Mouse (Mus musculus) forebrain, embryonic 13.5 days (tissue): ENCODE results near the gene Dlg2. TPM values are rescaled to one million over a fixed set of nuclear protein-coding genes. Genes with fewer than 3 reads are reported as not detected.

Source experiments
- ATAC-seq: fragments of 200-750 bp; cut with Nextera tagmentation; 2 replicates; pipeline ENCODE4 v1.8.0; 2017
- H3K27ac ChIP-seq: fragments of 300-500 bp; sonication (generic); 2 replicates; pipeline ENCODE4 v1.5.1; 2015; ENCODE audit warnings: inconsistent platforms, mild to moderate bottlenecking, moderate library complexity
- H3K27me3 ChIP-seq: fragments of 300-500 bp; sonication (generic); 2 replicates; pipeline ENCODE4 v1.6.1; 2015; ENCODE audit warnings: mild to moderate bottlenecking, inconsistent platforms
- H3K36me3 ChIP-seq: fragments of 300-500 bp; sonication (generic); 2 replicates; pipeline ENCODE4 v1.6.1; 2015; ENCODE audit warnings: mild to moderate bottlenecking, inconsistent platforms; ENCODE audit not compliant: poor library complexity, severe bottlenecking
- H3K4me1 ChIP-seq: fragments of 300-500 bp; sonication (generic); 2 replicates; pipeline ENCODE4 v1.6.1; 2015; ENCODE audit warnings: inconsistent platforms
- H3K4me2 ChIP-seq: fragments of 300-500 bp; sonication (generic); 2 replicates; pipeline ENCODE4 v1.6.1; 2015; ENCODE audit warnings: inconsistent platforms, mild to moderate bottlenecking, moderate library complexity
- H3K4me3 ChIP-seq: fragments of 300-500 bp; sonication (generic); 2 replicates; pipeline ENCODE4 v1.5.1; 2015; ENCODE audit warnings: mild to moderate bottlenecking, inconsistent platforms
- H3K9ac ChIP-seq: fragments of 300-500 bp; sonication (generic); 2 replicates; pipeline ENCODE4 v1.6.1; 2015; ENCODE audit warnings: mild to moderate bottlenecking, inconsistent platforms
- H3K9me3 ChIP-seq: fragments of 300-500 bp; sonication (generic); replicated peaks from 2 replicates; pipeline ENCODE4 v1.6.1; 2016; ENCODE audit warnings: inconsistent platforms
- WGBS: fragments of 180-500 bp; shearing (Covaris S2); methylation state at CpG from one replicate; pipeline ENCODE4 v1.1.7; 2015; 5-methylcytosine and 5-hydroxymethylcytosine counted together
- polyA plus RNA-seq: library from polyadenylated mRNA; unstranded; fragments of >200 nt; fragmentation: Nextera tagmentation; extraction: Ambion mirVana; gene quantifications from 2 replicates; pipeline ENCODE4 v1.2.1, GENCODE M21; 2015

Gene Dlg2
- polyA plus RNA-seq, 1 experiment from 2014 or later, result 10.1 TPM

- Histone ChIP-seq H3K27ac (no peak overlapping the region), H3K9me3 (no peaks in the 10 kb centered on the region), H3K9ac (no peak overlapping the region), H3K4me3 (no peak overlapping the region), H3K4me2 (no peak overlapping the region), H3K4me1 (no peaks in the 10 kb centered on the region), H3K36me3 (no peaks in the 10 kb centered on the region), H3K27me3 (no peaks in the 10 kb centered on the region)
- ATAC-seq, result no peak
- WGBS, result 29% methylated on average over 1 of the region's 1 CpGs
Measured at GRCm38 (mm10) chr7:91876831-91877230, 1400.4 kb downstream of the Dlg2 start.

- Histone ChIP-seq H3K9ac (no peak overlapping the region), H3K36me3 (no peaks in the 10 kb centered on the region), H3K27ac (no peak overlapping the region), H3K4me1 (no peaks in the 10 kb centered on the region), H3K27me3 (no peaks in the 10 kb centered on the region), H3K4me3 (no peak overlapping the region), H3K9me3 (no peaks in the 10 kb centered on the region), H3K4me2 (no peak overlapping the region)
- WGBS, result 92% methylated on average over 2 of the region's 2 CpGs
- ATAC-seq, result no peak
Measured at GRCm38 (mm10) chr7:91877804-91878203, 1401.3 kb downstream of the Dlg2 start.

GRCm38 (mm10) chr7:91886336-91886735 lies 1409.9 kb downstream of the Dlg2 start:
- ATAC-seq, result no peak
- WGBS, result 94% methylated on average over 10 of the region's 10 CpGs
- H3K4me3 ChIP-seq, result no peak overlapping the region
- no peak overlapping the region for H3K9ac ChIP-seq
- no peaks in the 10 kb centered on the region for H3K4me1 ChIP-seq
- no peak overlapping the region for H3K4me2 ChIP-seq
- H3K9me3 ChIP-seq, result no peaks in the 10 kb centered on the region
- no peak overlapping the region for H3K27ac ChIP-seq
- no peaks in the 10 kb centered on the region for H3K27me3 ChIP-seq
- no peaks in the 10 kb centered on the region for H3K36me3 ChIP-seq

- H3K27me3 ChIP-seq, result no peaks in the 10 kb centered on the region
- H3K9me3 ChIP-seq, result no peaks in the 10 kb centered on the region
- no peaks in the 10 kb centered on the region for H3K36me3 ChIP-seq
- H3K4me3 ChIP-seq, result no peak overlapping the region
- H3K4me1 ChIP-seq, result no peaks in the 10 kb centered on the region
- no peak overlapping the region for H3K27ac ChIP-seq
- no peak for ATAC-seq
- no peak overlapping the region for H3K4me2 ChIP-seq
- no peak overlapping the region for H3K9ac ChIP-seq
- 83% methylated on average over 8 of the region's 8 CpGs for WGBS
Measured at GRCm38 (mm10) chr7:91893991-91894390, 1417.5 kb downstream of the Dlg2 start.

- Histone ChIP-seq H3K4me2 (no peak overlapping the region), H3K9me3 (no peaks in the 10 kb centered on the region), H3K4me3 (no peak overlapping the region), H3K27me3 (no peaks in the 10 kb centered on the region), H3K9ac (no peak overlapping the region), H3K36me3 (no peaks in the 10 kb centered on the region), H3K4me1 (no peaks in the 10 kb centered on the region), H3K27ac (no peak overlapping the region)
- ATAC-seq, result no peak
- WGBS, result 57% methylated on average over 2 of the region's 2 CpGs
Measured at GRCm38 (mm10) chr7:91896935-91897334, 1420.5 kb downstream of the Dlg2 start.

- Histone ChIP-seq H3K4me3 (no peak overlapping the region), H3K27me3 (no peaks in the 10 kb centered on the region), H3K36me3 (no peaks in the 10 kb centered on the region), H3K9me3 (no peaks in the 10 kb centered on the region), H3K27ac (no peak overlapping the region), H3K4me2 (no peak overlapping the region), H3K4me1 (no peaks in the 10 kb centered on the region), H3K9ac (no peak overlapping the region)
- no peak for ATAC-seq
- 81% methylated on average over 2 of the region's 2 CpGs for WGBS
Measured at GRCm38 (mm10) chr7:91897509-91897908, 1421.0 kb downstream of the Dlg2 start.

- H3K27ac ChIP-seq, result no peak overlapping the region
- no peak overlapping the region for H3K4me2 ChIP-seq
- no peaks in the 10 kb centered on the region for H3K27me3 ChIP-seq
- WGBS, result 87% methylated on average over 2 of the region's 2 CpGs
- H3K4me3 ChIP-seq, result no peak overlapping the region
- no peak overlapping the region for H3K9ac ChIP-seq
- no peak for ATAC-seq
- no peaks in the 10 kb centered on the region for H3K36me3 ChIP-seq
- no peaks in the 10 kb centered on the region for H3K4me1 ChIP-seq
- H3K9me3 ChIP-seq, result no peaks in the 10 kb centered on the region
Measured at GRCm38 (mm10) chr7:91902503-91902902, 1426.0 kb downstream of the Dlg2 start.

- Histone ChIP-seq H3K9me3 (no peaks in the 10 kb centered on the region), H3K36me3 (no peaks in the 10 kb centered on the region), H3K27ac (no peak overlapping the region), H3K9ac (no peak overlapping the region), H3K4me1 (no peaks in the 10 kb centered on the region), H3K4me2 (no peak overlapping the region), H3K27me3 (no peaks in the 10 kb centered on the region), H3K4me3 (no peak overlapping the region)
- 75% methylated on average over 3 of the region's 3 CpGs for WGBS
- ATAC-seq, result no peak
Measured at GRCm38 (mm10) chr7:91916809-91917208, 1440.3 kb downstream of the Dlg2 start.

- H3K27me3 ChIP-seq, result no peaks in the 10 kb centered on the region
- H3K27ac ChIP-seq, result no peak overlapping the region
- 79% methylated on average over 3 of the region's 3 CpGs for WGBS
- no peak for ATAC-seq
- no peaks in the 10 kb centered on the region for H3K9me3 ChIP-seq
- H3K4me3 ChIP-seq, result no peak overlapping the region
- H3K4me1 ChIP-seq, result no peaks in the 10 kb centered on the region
- H3K9ac ChIP-seq, result no peak overlapping the region
- H3K36me3 ChIP-seq, result no peaks in the 10 kb centered on the region
- no peak overlapping the region for H3K4me2 ChIP-seq
Measured at GRCm38 (mm10) chr7:91919099-91919498, 1442.6 kb downstream of the Dlg2 start.

- H3K9ac ChIP-seq, result no peak overlapping the region
- H3K4me2 ChIP-seq, result no peak overlapping the region
- H3K4me3 ChIP-seq, result no peak overlapping the region
- H3K36me3 ChIP-seq, result no peaks in the 10 kb centered on the region
- no peak overlapping the region for H3K27ac ChIP-seq
- no peaks in the 10 kb centered on the region for H3K27me3 ChIP-seq
- no peaks in the 10 kb centered on the region for H3K9me3 ChIP-seq
- no peaks in the 10 kb centered on the region for H3K4me1 ChIP-seq
- 54% methylated on average over 3 of the region's 3 CpGs for WGBS
- no peak for ATAC-seq
Measured at GRCm38 (mm10) chr7:91919738-91920137, 1443.3 kb downstream of the Dlg2 start.

GRCm38 (mm10) chr7:91934881-91935597 lies 1458.6 kb downstream of the Dlg2 start:
- Histone ChIP-seq H3K4me1 (no peaks in the 10 kb centered on the region), H3K27me3 (no peaks in the 10 kb centered on the region), H3K4me2 (no peak overlapping the region), H3K4me3 (no peak overlapping the region), H3K36me3 (no peaks in the 10 kb centered on the region), H3K9me3 (no peaks in the 10 kb centered on the region), H3K27ac (no peak overlapping the region), H3K9ac (no peak overlapping the region)
- 72% methylated on average over 12 of the region's 12 CpGs for WGBS
- peak; percentile 77 for ATAC-seq

GRCm38 (mm10) chr7:91936193-91936592 lies 1459.7 kb downstream of the Dlg2 start:
- Histone ChIP-seq H3K4me3 (no peak overlapping the region), H3K9ac (no peak overlapping the region), H3K4me1 (no peaks in the 10 kb centered on the region), H3K4me2 (no peak overlapping the region), H3K27ac (no peak overlapping the region), H3K9me3 (no peaks in the 10 kb centered on the region), H3K36me3 (no peaks in the 10 kb centered on the region), H3K27me3 (no peaks in the 10 kb centered on the region)
- WGBS, result 45% methylated on average over 2 of the region's 2 CpGs
- ATAC-seq, result peak; percentile 51; the same call in 1 of the 2 replicates

GRCm38 (mm10) chr7:91943224-91943623 lies 1466.8 kb downstream of the Dlg2 start:
- Histone ChIP-seq H3K36me3 (no peaks in the 10 kb centered on the region), H3K9ac (no peak overlapping the region), H3K4me3 (no peak overlapping the region), H3K27me3 (no peaks in the 10 kb centered on the region), H3K27ac (no peak overlapping the region), H3K9me3 (no peaks in the 10 kb centered on the region), H3K4me2 (no peak overlapping the region), H3K4me1 (no peaks in the 10 kb centered on the region)
- 88% methylated on average over 1 of the region's 1 CpGs for WGBS
- no peak for ATAC-seq
